16 mouse cellular contexts compared by ENCODE assay signal in the genomic region with DNA sequence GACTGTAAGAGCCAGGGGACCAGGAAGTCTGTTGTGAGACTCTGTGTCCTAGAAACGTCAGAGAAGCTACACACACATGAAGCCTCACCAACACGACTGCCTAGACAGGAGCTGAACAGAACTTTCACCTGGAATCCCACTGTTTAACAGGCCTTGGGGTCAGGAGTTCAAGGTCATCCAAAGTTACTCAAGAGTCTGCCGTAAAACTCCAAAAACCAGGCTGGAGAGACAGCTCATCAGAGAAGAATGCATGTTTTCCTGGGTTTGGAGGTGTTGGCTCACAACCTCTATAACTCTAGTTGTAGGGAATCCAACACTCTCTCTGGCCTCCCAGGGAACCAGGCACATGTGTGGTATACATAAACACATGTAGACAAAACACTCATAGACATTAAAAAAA. TPM values are rescaled to one million over a fixed set of nuclear protein-coding genes. Genes with fewer than 3 reads are reported as not detected.
DNase-seq lines count a peak whose midpoint lies in the region; ATAC-seq and TF ChIP-seq lines count a peak whose summit lies in the region.
"Had no signal": no experiment of that assay in that cellular context is flagged by ENCODE, and none has a peak within 500 bp of the region (broad histone marks: within the 10 kb centered on the region; RNA-seq: fewer than 3 reads in every experiment).

No protein-coding gene starts in this region.

- H3K9ac ChIP-seq in forebrain, embryonic 13.5 days = no peak overlapping the region
- H3K9ac ChIP-seq in forebrain, embryonic 15.5 days (replicated peaks) = no peak overlapping the region
- H3K9ac ChIP-seq in hindbrain, embryonic 16.5 days (ENCODE audit: low read depth, low read length) = no peak overlapping the region
- H3K9ac ChIP-seq: heart, embryonic 12.5 days; limb, embryonic 15.5 days; lung, embryonic 14.5 days; stomach, embryonic 15.5 days had no signal

- DNase-seq in left cerebral cortex, adult 2 months (ENCODE audit: extremely low spot score in 1 of 2, low spot score in 2 of 2) = no peak
- no peak for DNase-seq in left cerebral cortex, postnatal 10 days (ENCODE audit: extremely low spot score in 1 of 2, low spot score in 2 of 2)
- DNase-seq in Muller cell, postnatal 12 days (ENCODE audit: inconsistent ontology term) = peak; percentile 47
- DNase-seq in thymus, adult 18-20 months = no peak
- DNase-seq: lung, embryonic 14.5 days; spleen, adult 18-20 months; thymus, postnatal 14 days had no signal

- H3K27me3 ChIP-seq in forebrain, embryonic 13.5 days = no peaks in the 10 kb centered on the region
- H3K27me3 ChIP-seq in forebrain, embryonic 15.5 days = no peaks in the 10 kb centered on the region
- H3K27me3 ChIP-seq in hindbrain, embryonic 16.5 days (replicated peaks; ENCODE audit: control insufficient read depth, insufficient read depth, low read length) = no peaks in the 10 kb centered on the region
- H3K27me3 ChIP-seq: heart, embryonic 12.5 days; limb, embryonic 15.5 days; stomach, embryonic 15.5 days had no signal

- WGBS in forebrain, embryonic 13.5 days = 81% methylated on average over 3 of the region's 3 CpGs
- WGBS in forebrain, embryonic 15.5 days = 78% methylated on average over 3 of the region's 3 CpGs
- 61% methylated on average over 3 of the region's 3 CpGs for WGBS in hindbrain, embryonic 16.5 days

- ATAC-seq in forebrain, embryonic 13.5 days = no peak
- ATAC-seq in forebrain, embryonic 15.5 days (replicated peaks) = no peak
- ATAC-seq in hindbrain, embryonic 16.5 days = no peak
- ATAC-seq in frontal cortex, adult (ENCODE audit: low TSS enrichment) = no peak
- ATAC-seq: CD4-positive, CD25-positive, alpha-beta regulatory T cell, adult 4 months had no signal

- peaks cover 81% of the 10 kb centered on the region for H3K36me3 ChIP-seq in forebrain, embryonic 13.5 days (ENCODE audit: poor library complexity, severe bottlenecking)
- peaks cover 46% of the 10 kb centered on the region for H3K36me3 ChIP-seq in forebrain, embryonic 15.5 days
- H3K36me3 ChIP-seq in hindbrain, embryonic 16.5 days (ENCODE audit: control insufficient read depth, insufficient read depth, low read length) = peaks cover 24% of the 10 kb centered on the region
- H3K36me3 ChIP-seq: stomach, embryonic 15.5 days had no signal

- peaks cover 61% of the 10 kb centered on the region for H3K4me1 ChIP-seq in forebrain, embryonic 13.5 days
- H3K4me1 ChIP-seq in forebrain, embryonic 15.5 days = peaks cover 54% of the 10 kb centered on the region
- H3K4me1 ChIP-seq in hindbrain, embryonic 16.5 days (ENCODE audit: control insufficient read depth, insufficient read depth, low read depth, low read length) = peaks cover 37% of the 10 kb centered on the region

- H3K27ac ChIP-seq in forebrain, embryonic 13.5 days = no peak overlapping the region
- H3K27ac ChIP-seq in forebrain, embryonic 15.5 days (replicated peaks) = no peak overlapping the region
- H3K27ac ChIP-seq in left cerebral cortex, adult 2 months = peak overlapping the region; percentile 44; the same call in 1 of the 2 replicates
- peak overlapping the region; percentile 29; the same call in 1 of the 2 replicates for H3K27ac ChIP-seq in hindbrain, embryonic 16.5 days (ENCODE audit: low read depth, low read length)
- H3K27ac ChIP-seq: limb, embryonic 15.5 days; macrophage; stomach, embryonic 15.5 days had no signal

- intact Hi-C loops in left cerebral cortex, adult 2 months (cut with DNase I) = no loop called here
- intact Hi-C loops in left cerebral cortex, postnatal 10 days (cut with DNase I) = no loop called here

- no peak for TF ChIP-seq CTCF in left cerebral cortex, adult 2 months (IDR thresholded peaks at IDR 0.05)

- H3K4me2 ChIP-seq in forebrain, embryonic 13.5 days = 0 out of 2 replicates have a peak overlapping the region, but pooled peaks have one; percentile 8
- H3K4me2 ChIP-seq in forebrain, embryonic 15.5 days (replicated peaks) = no peak overlapping the region
- H3K4me2 ChIP-seq in hindbrain, embryonic 16.5 days (ENCODE audit: low read length) = no peak overlapping the region
- H3K4me2 ChIP-seq: heart, embryonic 12.5 days; limb, embryonic 15.5 days; lung, embryonic 14.5 days; stomach, embryonic 15.5 days had no signal

- no peak overlapping the region for H3K4me3 ChIP-seq in forebrain, embryonic 13.5 days
- H3K4me3 ChIP-seq in forebrain, embryonic 15.5 days = no peak overlapping the region
- H3K4me3 ChIP-seq in left cerebral cortex, adult 2 months = no peak overlapping the region
- no peak overlapping the region for H3K4me3 ChIP-seq in hindbrain, embryonic 16.5 days (ENCODE audit: low read length)
- H3K4me3 ChIP-seq: heart, embryonic 12.5 days; limb, embryonic 15.5 days; stomach, embryonic 15.5 days had no signal

- no peaks in the 10 kb centered on the region for H3K9me3 ChIP-seq in forebrain, embryonic 13.5 days (replicated peaks)
- no peaks in the 10 kb centered on the region for H3K9me3 ChIP-seq in forebrain, embryonic 15.5 days
- no peaks in the 10 kb centered on the region for H3K9me3 ChIP-seq in hindbrain, embryonic 16.5 days (ENCODE audit: control insufficient read depth, low read length)
- H3K9me3 ChIP-seq: heart, embryonic 12.5 days; limb, embryonic 15.5 days; stomach, embryonic 15.5 days had no signal

RNA-seq across cellular contexts. Expression of a gene that starts 19.4 kb away (rescaled TPM):
- polyA plus RNA-seq in forebrain, embryonic 13.5 days (2015; fragmentation: Nextera tagmentation; extraction: Ambion mirVana) = 218 and 237 TPM in 2 replicates
- polyA plus RNA-seq in forebrain, embryonic 15.5 days (2015; fragmentation: Nextera tagmentation; extraction: Ambion mirVana) = 236 TPM in 2 replicates
- total RNA-seq in left cerebral cortex, adult 2 months (2021) = 100 to 1,000 TPM; 513 to 521 TPM
- total RNA-seq in left cerebral cortex, postnatal 10 days (2021) = 100 to 1,000 TPM; 433 to 447 TPM
- polyA plus RNA-seq in hindbrain, embryonic 16.5 days (2015; fragmentation: Nextera tagmentation; extraction: Ambion mirVana) = 249 and 257 TPM in 2 replicates

RNA-seq across cellular contexts. Expression of a gene that starts 38.9 kb away (rescaled TPM):
- 49.5 and 52.6 TPM in 2 replicates for polyA plus RNA-seq in forebrain, embryonic 13.5 days (2015; fragmentation: Nextera tagmentation; extraction: Ambion mirVana)
- 51.6 and 53.1 TPM in 2 replicates for polyA plus RNA-seq in forebrain, embryonic 15.5 days (2015; fragmentation: Nextera tagmentation; extraction: Ambion mirVana)
- total RNA-seq in left cerebral cortex, adult 2 months (2021) = 10 to 100 TPM; 41.1 to 45.8 TPM
- total RNA-seq in left cerebral cortex, postnatal 10 days (2021) = 10 to 100 TPM; 42.9 to 55.5 TPM
- polyA plus RNA-seq in hindbrain, embryonic 16.5 days (2015; fragmentation: Nextera tagmentation; extraction: Ambion mirVana) = 72.2 and 72.6 TPM in 2 replicates

Comparison
In these comparisons a context has a peak if more than half of its experiments do, and no peak if none do; other contexts are left out.
1. H3K27ac ChIP-seq: peak in left cerebral cortex, adult 2 months (single experiment) and hindbrain, embryonic 16.5 days (single experiment); none in forebrain, embryonic 13.5 days (single experiment) and forebrain, embryonic 15.5 days (single experiment).